Mouse (Mus musculus) ES-Bruce4 (cell line): ENCODE measurements around the gene Atg16l2. TPM values are rescaled to one million over a fixed set of nuclear protein-coding genes. Genes with fewer than 3 reads are reported as not detected.

Experiments
- H3K27ac ChIP-seq: 2 replicates; pipeline ENCODE4 v1.5.1; 2012; ENCODE audit warnings: low read length, inconsistent platforms; ENCODE audit not compliant: insufficient read depth
- H3K27me3 ChIP-seq: 2 replicates; pipeline ENCODE4 v1.6.1; 2012; ENCODE audit warnings: mild to moderate bottlenecking, low read length, inconsistent platforms; ENCODE audit not compliant: control insufficient read depth, poor library complexity, insufficient read depth, severe bottlenecking
- H3K36me3 ChIP-seq: 2 replicates; pipeline ENCODE4 v1.6.1; 2012; ENCODE audit warnings: inconsistent platforms, mild to moderate bottlenecking, low read length, moderate library complexity; ENCODE audit not compliant: control insufficient read depth, poor library complexity, insufficient read depth, severe bottlenecking
- H3K4me1 ChIP-seq: one replicate; pipeline ENCODE4 v1.8.1; 2011; ENCODE audit warnings: low read length; ENCODE audit not compliant: control insufficient read depth, insufficient read depth
- H3K4me3 ChIP-seq: 2 replicates; pipeline ENCODE4 v1.5.1; 2011; ENCODE audit warnings: low read depth, mild to moderate bottlenecking, low read length
- H3K9ac ChIP-seq: 2 replicates; pipeline ENCODE4 v1.6.1; 2012; ENCODE audit warnings: low read depth, mild to moderate bottlenecking, inconsistent platforms; ENCODE audit not compliant: poor library complexity, severe bottlenecking
- H3K9me3 ChIP-seq: replicated peaks from 2 replicates; pipeline ENCODE4 v1.6.1; 2012; ENCODE audit warnings: mild to moderate bottlenecking, low read length, inconsistent platforms; ENCODE audit not compliant: control insufficient read depth, poor library complexity, insufficient read depth, severe bottlenecking
- CTCF ChIP-seq: IDR thresholded peaks from one replicate; pipeline ENCODE4 v1.8.1; 2011; ENCODE audit warnings: low read depth, low read length
- EP300 ChIP-seq: IDR thresholded peaks from 2 replicates; pipeline ENCODE4 v1.6.1; 2011; ENCODE audit warnings: low read depth, low read length; ENCODE audit not compliant: insufficient read depth
- POLR2A ChIP-seq: IDR thresholded peaks from one replicate; pipeline ENCODE4 v1.8.1; 2011; ENCODE audit warnings: low read length; ENCODE audit not compliant: insufficient read depth
- polyA plus RNA-seq: library from polyadenylated mRNA; stranded (reverse); fragments of >200 nt; gene quantifications from 2 replicates; pipeline ENCODE4 v1.2.4, GENCODE M21; 2011; ENCODE audit warnings: low read depth; ENCODE audit not compliant: missing spikeins, insufficient read depth, insufficient read length

Atg16l2 gene
- polyA plus RNA-seq, 1 experiment: 23.4 TPM

- Histone ChIP-seq H3K27ac (no peak overlapping the region), H3K36me3 (no peaks in the 10 kb centered on the region), H3K9me3 (no peaks in the 10 kb centered on the region), H3K9ac (no peak overlapping the region), H3K4me3 (no peak overlapping the region), H3K4me1 (no peaks in the 10 kb centered on the region), H3K27me3 (no peaks in the 10 kb centered on the region)
- TF ChIP-seq CTCF: no peak
- no peak for TF ChIP-seq POLR2A
- no peak for TF ChIP-seq EP300
These were observed 16.8 kb upstream of the Atg16l2 start for GRCm38 (mm10) chr7:101318848-101319247.

DNA sequence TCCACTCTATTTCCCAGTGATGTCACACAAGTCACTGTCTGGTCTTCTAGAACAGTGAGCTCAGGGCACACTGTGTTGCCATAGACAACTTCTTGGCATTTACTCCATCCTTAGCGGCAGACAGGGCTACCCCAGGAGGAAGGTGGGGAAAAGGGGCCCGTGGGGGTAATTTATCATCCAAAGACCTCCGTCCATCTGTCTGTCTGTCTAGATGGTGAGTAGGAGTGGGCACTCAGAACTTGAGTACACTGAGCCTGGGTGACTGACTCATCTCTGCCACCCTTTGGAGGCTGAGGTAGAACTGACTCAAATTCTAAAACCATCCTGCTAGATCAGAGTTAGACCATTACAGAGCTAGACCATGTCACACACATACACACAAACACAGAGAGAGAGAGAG lies 15.0 kb upstream of the Atg16l2 start, which contains the start of gene Stard10:
Gene Stard10 (plus strand): TSS at position 73 of the 400 bp plus-strand sequence.
- TF ChIP-seq CTCF (no peak), POLR2A (no peak), EP300 (no peak)
- Histone ChIP-seq H3K27me3 (no peaks in the 10 kb centered on the region), H3K9ac (no peak within 1 kb of the TSS), H3K9me3 (no peaks in the 10 kb centered on the region), H3K4me1 (no peaks in the 10 kb centered on the region), H3K4me3 (no peak within 1 kb of the TSS), H3K36me3 (no peaks in the 10 kb centered on the region), H3K27ac (no peak within 1 kb of the TSS)

DNA sequence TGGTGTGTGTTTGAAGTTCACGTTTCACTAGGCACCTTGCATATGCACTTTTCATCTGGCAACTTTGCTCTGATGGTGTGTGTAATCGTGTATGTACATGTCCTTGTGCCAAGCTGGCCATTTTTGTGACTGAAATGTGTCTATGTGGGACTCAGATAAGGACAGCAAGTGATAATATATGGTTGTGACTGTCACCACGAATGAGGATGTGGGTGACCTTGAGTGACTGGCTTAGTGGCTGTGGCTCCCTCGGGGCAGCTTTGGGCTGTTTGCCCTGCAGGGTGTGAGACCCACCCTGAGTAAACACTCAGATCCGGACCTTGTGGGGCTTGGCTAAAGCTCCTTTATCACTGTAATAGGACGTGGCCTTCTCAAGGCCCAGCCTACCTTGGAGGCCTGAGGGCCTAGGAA lies 14.5 kb upstream of the Atg16l2 start:
- no peak overlapping the region for H3K4me3 ChIP-seq
- H3K4me1 ChIP-seq: no peaks in the 10 kb centered on the region
- no peaks in the 10 kb centered on the region for H3K27me3 ChIP-seq
- no peaks in the 10 kb centered on the region for H3K9me3 ChIP-seq
- H3K27ac ChIP-seq: no peak overlapping the region
- no peaks in the 10 kb centered on the region for H3K36me3 ChIP-seq
- no peak overlapping the region for H3K9ac ChIP-seq
- no peak for TF ChIP-seq EP300

GRCm38 (mm10) chr7:101315699-101316098 lies 13.6 kb upstream of the Atg16l2 start:
- TF ChIP-seq EP300 (no peak), CTCF (no peak), POLR2A (no peak)
- Histone ChIP-seq H3K27me3 (no peaks in the 10 kb centered on the region), H3K9ac (no peak overlapping the region), H3K4me3 (no peak overlapping the region), H3K36me3 (no peaks in the 10 kb centered on the region), H3K9me3 (no peaks in the 10 kb centered on the region), H3K4me1 (no peaks in the 10 kb centered on the region), H3K27ac (no peak overlapping the region)

DNA sequence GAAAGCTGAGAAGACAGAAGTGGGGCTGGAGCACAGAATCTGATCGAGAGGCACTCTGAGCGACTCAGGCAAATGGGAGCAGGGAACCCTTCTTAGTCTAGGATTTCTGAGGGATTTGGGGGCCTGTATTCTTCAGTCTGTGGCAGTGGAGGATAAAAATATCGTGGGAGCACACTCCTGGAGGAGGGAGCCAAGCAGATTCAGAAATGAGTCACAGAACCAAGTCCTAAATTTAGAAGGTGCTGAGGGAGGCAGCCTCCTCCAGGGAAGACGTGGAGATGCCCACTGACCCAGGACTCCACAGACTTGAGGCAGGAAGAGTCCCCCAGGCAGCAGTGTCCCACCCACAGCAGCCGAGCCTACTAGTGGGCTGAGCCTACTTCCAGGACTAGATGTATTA lies 12.3 kb upstream of the Atg16l2 start:
- TF ChIP-seq CTCF: no peak
- no peak for TF ChIP-seq POLR2A
- no peak for TF ChIP-seq EP300

GRCm38 (mm10) chr7:101313033-101313432 lies 11.0 kb upstream of the Atg16l2 start:
- no peak for TF ChIP-seq POLR2A
- TF ChIP-seq CTCF: no peak
- no peak for TF ChIP-seq EP300
- Histone ChIP-seq H3K9me3 (no peaks in the 10 kb centered on the region), H3K36me3 (no peaks in the 10 kb centered on the region), H3K4me1 (no peaks in the 10 kb centered on the region), H3K4me3 (no peak overlapping the region), H3K27me3 (no peaks in the 10 kb centered on the region), H3K27ac (no peak overlapping the region), H3K9ac (no peak overlapping the region)

More for the DNA sequence above, 12.3 kb upstream of the Atg16l2 start:
- H3K9ac ChIP-seq: no peak overlapping the region
- H3K27ac ChIP-seq: no peak overlapping the region
- H3K4me1 ChIP-seq: no peaks in the 10 kb centered on the region
- H3K4me3 ChIP-seq: no peak overlapping the region
- no peaks in the 10 kb centered on the region for H3K9me3 ChIP-seq
- no peaks in the 10 kb centered on the region for H3K27me3 ChIP-seq
- H3K36me3 ChIP-seq: no peaks in the 10 kb centered on the region

DNA sequence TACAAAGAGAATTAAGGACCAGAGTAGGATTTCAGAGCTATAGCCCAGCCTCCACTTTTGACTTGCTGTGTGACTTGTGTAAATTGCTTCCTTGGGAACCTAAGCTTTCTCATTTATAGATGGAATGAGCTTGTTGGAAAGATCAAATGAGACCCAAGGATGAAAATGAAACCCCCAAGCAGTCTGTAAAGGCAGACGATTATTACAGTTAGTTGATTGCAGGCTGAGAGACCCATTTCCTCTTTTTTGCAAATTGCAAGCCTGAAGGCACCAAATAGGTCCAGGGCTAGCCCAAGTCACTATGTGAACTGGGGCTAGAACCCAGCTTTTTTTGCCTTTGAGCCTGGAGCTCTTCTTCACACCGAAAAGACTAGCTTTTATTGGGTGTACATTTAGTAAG lies 9.0 kb upstream of the Atg16l2 start:
- no peaks in the 10 kb centered on the region for H3K4me1 ChIP-seq
- H3K4me3 ChIP-seq: no peak overlapping the region
- H3K9me3 ChIP-seq: no peaks in the 10 kb centered on the region
- H3K36me3 ChIP-seq: no peaks in the 10 kb centered on the region
- H3K27me3 ChIP-seq: no peaks in the 10 kb centered on the region
- TF ChIP-seq CTCF (no peak), POLR2A (no peak), EP300 (no peak)
- no peak overlapping the region for H3K27ac ChIP-seq
- no peak overlapping the region for H3K9ac ChIP-seq
